Mouse (Mus musculus): Measurements from ENCODE around the gene Aqp7. TPM values are rescaled to one million over a fixed set of nuclear protein-coding genes. Genes with fewer than 3 reads are reported as not detected.
A peak's percentile ranks its signal among the peaks of the same experiment; 100 is the strongest.

The Aqp7 gene
- total and polyA plus RNA-seq, 3 experiments: 0.10 TPM; not detected in 2

- Histone ChIP-seq H3K4me1 (ENCODE audit: control insufficient read depth in 1 of 2, insufficient read depth in 2 of 2) (peaks cover 0 to 7% of the 10 kb centered on the region in 2 experiments; a peak in 2 of 4 replicates), H3K27me3 (replicated peaks) (peaks cover 17% of the 10 kb centered on the region), H3K4me3 (replicated peaks in 1 of 3; ENCODE audit: low read depth in 2 of 3, low read length in 2 of 3, poor library complexity in 1 of 3) (peak overlapping the region in 2 of 3 experiments; percentile 30 to 48), H3K36me3 (replicated peaks in 1 of 2; ENCODE audit: control insufficient read depth in 1 of 2, insufficient read depth in 1 of 2, low read length in 1 of 2) (no peaks in the 10 kb centered on the region), H3K79me2 (replicated peaks; ENCODE audit: control insufficient read depth, extremely low read depth, insufficient read depth, poor library complexity, severe bottlenecking) (no peaks in the 10 kb centered on the region), H3K9me3 (replicated peaks; ENCODE audit: low read length) (no peaks in the 10 kb centered on the region), H3K27ac (ENCODE audit: insufficient read depth, low read depth) (no peak overlapping the region), H3K9ac (ENCODE audit: insufficient read depth, low read depth) (peak overlapping the region; percentile 43), H3K4me2 (ENCODE audit: insufficient read depth, low read depth, poor library complexity, severe bottlenecking) (peak overlapping the region; percentile 59)
- DNase-seq (ENCODE audit: extremely low read depth): peak; percentile 84
- in situ Hi-C loops (cut with MboI; ENCODE audit: low pct_ligation_motif_present, low pct_unique_long_range_greater_than_20kb, low sequenced_read_pairs) (no loop called here), dilution Hi-C loops (cut with MboI; ENCODE audit: extremely low pct_ligation_motif_present, extremely low pct_unique_long_range_greater_than_20kb, low sequenced_read_pairs) (no loop called here)
- 0 out of 2 replicates have a peak, but pooled peaks have one; percentile 40 for TF ChIP-seq SIN3A (IDR thresholded peaks at IDR 0.05; ENCODE audit: low read length)
- TF ChIP-seq BHLHE40 (IDR thresholded peaks at IDR 0.05; ENCODE audit: low read depth, low read length): 0 out of 2 replicates have a peak, but pooled peaks have one; percentile 38
- peak; percentile 37; the same call in 1 of the 2 replicates for TF ChIP-seq MXI1 (IDR thresholded peaks at IDR 0.05; ENCODE audit: low read depth, low read length)
- TF ChIP-seq SMC3 (IDR thresholded peaks at IDR 0.05; ENCODE audit: low read depth, low read length): peak; percentile 64
- 0 out of 2 replicates have a peak, but pooled peaks have one; percentile 43 for TF ChIP-seq JUND (conservative IDR thresholded peaks at IDR 0.05; ENCODE audit: low read depth, low read length)
- TF ChIP-seq USF2 (conservative IDR thresholded peaks at IDR 0.05; ENCODE audit: low read depth, low read length): no peak
- no peak for TF ChIP-seq TBP (conservative IDR thresholded peaks at IDR 0.05; ENCODE audit: low read depth, low read length)
- no peak for TF ChIP-seq MAFK (IDR thresholded peaks at IDR 0.05; ENCODE audit: insufficient replicate concordance, low read length)
- no peak for TF ChIP-seq RCOR1 (conservative IDR thresholded peaks at IDR 0.05; ENCODE audit: low read depth, low read length)
- TF ChIP-seq GABPA (IDR thresholded peaks at IDR 0.05; ENCODE audit: insufficient replicate concordance, low read depth, low read length): no peak
- no peak for TF ChIP-seq NRF1 (IDR thresholded peaks at IDR 0.05; ENCODE audit: low read depth, low read length)
- TF ChIP-seq HCFC1 (IDR thresholded peaks at IDR 0.05; ENCODE audit: low read depth, low read length): no peak
- TF ChIP-seq ZC3H11A (IDR thresholded peaks at IDR 0.05; ENCODE audit: low read depth, low read length): no peak
- no peak for TF ChIP-seq E2F4 (IDR thresholded peaks at IDR 0.05; ENCODE audit: insufficient replicate concordance, low read depth, low read length)
- no peak for TF ChIP-seq POLR2AphosphoS2 (IDR thresholded peaks at IDR 0.05; ENCODE audit: low read depth, low read length)
- no peak for TF ChIP-seq USF1 (IDR thresholded peaks at IDR 0.05; ENCODE audit: low read depth, low read length)
- no peak for TF ChIP-seq ETS1 (conservative IDR thresholded peaks at IDR 0.05; ENCODE audit: low read depth, low read length)
- no peak for TF ChIP-seq KAT2A (IDR thresholded peaks at IDR 0.05; ENCODE audit: insufficient replicate concordance, low read length)
- peak; percentile 37; the same call in 1 of the 2 replicates for TF ChIP-seq POLR2A (IDR thresholded peaks at IDR 0.05; ENCODE audit: low read depth, low read length)
- no peak for TF ChIP-seq ZKSCAN1 (IDR thresholded peaks at IDR 0.05; ENCODE audit: borderline replicate concordance, low read depth, low read length)
- 0 out of 2 replicates have a peak, but pooled peaks have one; percentile 37 for TF ChIP-seq MAZ (IDR thresholded peaks at IDR 0.05; ENCODE audit: low read depth, low read length)
- peak; percentile 45; the same call in 1 of the 2 replicates for TF ChIP-seq IRF4 (IDR thresholded peaks at IDR 0.05; ENCODE audit: low read depth, low read length)
- no peak for TF ChIP-seq CHD2 (IDR thresholded peaks at IDR 0.05; ENCODE audit: low read length)
- TF ChIP-seq MYC (IDR thresholded peaks at IDR 0.05; ENCODE audit: low read depth, low read length): peak; percentile 52; the same call in 1 of the 2 replicates
- TF ChIP-seq MEF2A (IDR thresholded peaks at IDR 0.05; ENCODE audit: borderline replicate concordance, low read depth, low read length): no peak
- TF ChIP-seq CHD1 (IDR thresholded peaks at IDR 0.05; ENCODE audit: low read depth, low read length): no peak
- TF ChIP-seq MAX (IDR thresholded peaks at IDR 0.05; ENCODE audit: low read length): no peak
- TF ChIP-seq UBTF (IDR thresholded peaks at IDR 0.05; ENCODE audit: low read depth, low read length): no peak
- no peak for TF ChIP-seq TCF12 (IDR thresholded peaks at IDR 0.05; ENCODE audit: low read depth, low read length)
- TF ChIP-seq JUN (IDR thresholded peaks at IDR 0.05; ENCODE audit: insufficient read depth, low read depth, low read length): no peak
- TF ChIP-seq ELF1 (IDR thresholded peaks at IDR 0.05; ENCODE audit: low read depth, low read length): no peak
- peak; percentile 53 for TF ChIP-seq EP300 (IDR thresholded peaks at IDR 0.05; ENCODE audit: low read length)
- TF ChIP-seq PAX5 (IDR thresholded peaks at IDR 0.05; ENCODE audit: low read length): no peak
- TF ChIP-seq RAD21 (IDR thresholded peaks at IDR 0.05; ENCODE audit: low read depth, low read length): peak; percentile 95
- peak; percentile 58; the same call in 1 of the 2 replicates for TF ChIP-seq ZNF384 (IDR thresholded peaks at IDR 0.05; ENCODE audit: low read depth, low read length)
- TF ChIP-seq ZMIZ1 (IDR thresholded peaks at IDR 0.05; ENCODE audit: low read depth, low read length): no peak
- TF ChIP-seq NELFE (IDR thresholded peaks at IDR 0.05; ENCODE audit: low read depth, low read length): no peak
- peak; percentile 72 to 90; a peak in 3 of 4 replicates for TF ChIP-seq CTCF (conservative IDR thresholded peaks at IDR 0.05 in 1 of 2, IDR thresholded peaks at IDR 0.05 in 1 of 2; ENCODE audit: low read depth in 2 of 2, low read length in 2 of 2)
Measured at GRCm38 (mm10) chr4:41050726-41051675, 3.1 kb upstream of the Aqp7 start.

Measured in CH12.LX (cell line).